Mouse (Mus musculus) CH12.LX (cell line): Measurements from ENCODE around the gene Hspbp1.

Experiments
- CTCF ChIP-seq, 2 experiments: IDR thresholded peaks in 1 of 2; conservative IDR thresholded peaks in 1 of 2; 2 replicates each; pipeline ENCODE4 v1.5.1; 2011 to 2012; ENCODE audit warnings: low read depth in 2 of 2, low read length in 2 of 2, improper control_type of control experiment in 1 of 2, inconsistent platforms in 1 of 2, mild to moderate bottlenecking in 1 of 2, moderate library complexity in 1 of 2
- EP300 ChIP-seq: IDR thresholded peaks from 2 replicates; pipeline ENCODE4 v1.6.1; 2011; ENCODE audit warnings: low read length, improper control_type of control experiment
- MAFK ChIP-seq: IDR thresholded peaks from 2 replicates; pipeline ENCODE4 v1.6.1; 2011; ENCODE audit warnings: low read length, improper control_type of control experiment; ENCODE audit not compliant: insufficient replicate concordance
- MAX ChIP-seq: IDR thresholded peaks from 2 replicates; pipeline ENCODE4 v1.6.1; 2011; ENCODE audit warnings: low read length, improper control_type of control experiment
- MXI1 ChIP-seq: IDR thresholded peaks from 2 replicates; pipeline ENCODE4 v1.6.1; 2011; ENCODE audit warnings: mild to moderate bottlenecking, low read depth, low read length, improper control_type of control experiment
- PAX5 ChIP-seq: IDR thresholded peaks from 2 replicates; pipeline ENCODE4 v1.6.1; 2012; ENCODE audit warnings: low read length, inconsistent platforms, mixed read lengths
- POLR2A ChIP-seq: IDR thresholded peaks from 2 replicates; pipeline ENCODE4 v1.6.1; 2011; ENCODE audit warnings: low read depth, mild to moderate bottlenecking, improper control_type of control experiment, low read length
- USF1 ChIP-seq: IDR thresholded peaks from 2 replicates; pipeline ENCODE4 v1.6.1; 2014; ENCODE audit warnings: low read depth, mild to moderate bottlenecking, inconsistent platforms, low read length, improper control_type of control experiment
- ZC3H11A ChIP-seq: IDR thresholded peaks from 2 replicates; pipeline ENCODE4 v1.6.1; 2012; ENCODE audit warnings: low read depth, mild to moderate bottlenecking, inconsistent platforms, low read length, improper control_type of control experiment
- ZMIZ1 ChIP-seq: IDR thresholded peaks from 2 replicates; pipeline ENCODE4 v1.6.1; 2012; ENCODE audit warnings: low read depth, mild to moderate bottlenecking, inconsistent platforms, low read length, improper control_type of control experiment
- ZNF384 ChIP-seq: IDR thresholded peaks from 2 replicates; pipeline ENCODE4 v1.6.1; 2012; ENCODE audit warnings: low read depth, low read length, improper control_type of control experiment, inconsistent platforms

GRCm38 (mm10) chr7:4702334-4702733 is 17.5 kb upstream of the Hspbp1 start:
- TF ChIP-seq POLR2A (no peak), MAFK (no peak), MXI1 (no peak), ZMIZ1 (no peak), ZNF384 (no peak), EP300 (no peak), ZC3H11A (no peak), MAX (no peak), CTCF (conservative IDR thresholded peaks at IDR 0.05 in 1 of 2, IDR thresholded peaks at IDR 0.05 in 1 of 2; ENCODE audit: low read depth in 2 of 2, low read length in 2 of 2) (no peak), PAX5 (no peak), USF1 (no peak)
